In genomic region chr13:55570286-55570973, GRCm38 (mm10) we compare ENCODE assay signal across 8 mouse cellular contexts. TPM values are rescaled to one million over a fixed set of nuclear protein-coding genes. Genes with fewer than 3 reads are reported as not detected.
DNase-seq lines count a peak whose midpoint lies in the region; ATAC-seq and TF ChIP-seq lines count a peak whose summit lies in the region.

No protein-coding gene starts in this region.

- peak overlapping the region; percentile 89 for H3K4me3 ChIP-seq in forebrain, postnatal 0 days (ENCODE audit: low read depth, low read length)
- peak overlapping the region; percentile 72 for H3K4me3 ChIP-seq in hindbrain, postnatal 0 days (ENCODE audit: low read length)

- peak; percentile 32 to 76 for DNase-seq in spleen, postnatal 4 days (ENCODE audit: low spot score in 2 of 2)
- DNase-seq in spleen, postnatal 36 days (ENCODE audit: low spot score in 2 of 2) = no peak
- peak; percentile 47 for DNase-seq in cerebellum, adult 8-10 months
- peak; percentile 49 for DNase-seq in forebrain, postnatal 0 days
- DNase-seq in hindbrain, postnatal 0 days (ENCODE audit: low spot score) = peak; percentile 53
- DNase-seq in liver = peak; percentile 58
- peak; percentile 37 for DNase-seq in naive thymus-derived CD4-positive, alpha-beta T cell, adult 2 months (ENCODE audit: low read depth)
- peak; percentile 70 for DNase-seq in thymus, postnatal 4 days

- peak overlapping the region; percentile 93 for H3K9ac ChIP-seq in forebrain, postnatal 0 days
- H3K9ac ChIP-seq in hindbrain, postnatal 0 days (replicated peaks; ENCODE audit: low read length) = peak overlapping the region; percentile 91

- no peaks in the 10 kb centered on the region for H3K27me3 ChIP-seq in forebrain, postnatal 0 days (ENCODE audit: insufficient read depth, low read length)
- H3K27me3 ChIP-seq in hindbrain, postnatal 0 days (ENCODE audit: insufficient read depth, low read length) = no peaks in the 10 kb centered on the region

- no peaks in the 10 kb centered on the region for H3K9me3 ChIP-seq in forebrain, postnatal 0 days (ENCODE audit: low read length)
- no peaks in the 10 kb centered on the region for H3K9me3 ChIP-seq in hindbrain, postnatal 0 days (ENCODE audit: low read length)

- H3K4me1 ChIP-seq in forebrain, postnatal 0 days (ENCODE audit: insufficient read depth) = peaks cover 12% of the 10 kb centered on the region
- H3K4me1 ChIP-seq in hindbrain, postnatal 0 days (ENCODE audit: insufficient read depth, low read length) = peaks cover 9% of the 10 kb centered on the region

- H3K4me2 ChIP-seq in forebrain, postnatal 0 days (ENCODE audit: low read depth) = peak overlapping the region; percentile 66
- H3K4me2 ChIP-seq in hindbrain, postnatal 0 days (ENCODE audit: low read depth, low read length) = peak overlapping the region; percentile 96

- TF ChIP-seq CTCF in forebrain, postnatal 0 days (IDR thresholded peaks at IDR 0.05; ENCODE audit: low read depth) = no peak
- no peak for TF ChIP-seq CTCF in hindbrain, postnatal 0 days (IDR thresholded peaks at IDR 0.05; ENCODE audit: low read depth)

- peaks cover 2% of the 10 kb centered on the region; the same call in 1 of the 2 replicates for H3K36me3 ChIP-seq in forebrain, postnatal 0 days (ENCODE audit: insufficient read depth)
- H3K36me3 ChIP-seq in hindbrain, postnatal 0 days (ENCODE audit: insufficient read depth, low read length) = no peaks in the 10 kb centered on the region

- ATAC-seq in forebrain, postnatal 0 days = peak; percentile 74
- peak; percentile 71 for ATAC-seq in hindbrain, postnatal 0 days

- H3K27ac ChIP-seq in forebrain, postnatal 0 days (ENCODE audit: low read depth, low read length) = peak overlapping the region; percentile 89
- H3K27ac ChIP-seq in hindbrain, postnatal 0 days = peak overlapping the region; percentile 90

- WGBS in forebrain, postnatal 0 days = 2% methylated on average over 47 of the region's 47 CpGs
- WGBS in hindbrain, postnatal 0 days = under 1% methylated on average over 43 of the region's 47 CpGs

RNA-seq across cellular contexts. Expression of gene Fam193b, which starts 0.5 kb away (rescaled TPM):
- total RNA-seq in forebrain, postnatal 0 days (2014; rRNA removed) = 88.4 and 93.1 TPM in 2 replicates
- polyA plus RNA-seq in forebrain, postnatal 0 days (2015; fragmentation: Nextera tagmentation; extraction: Ambion mirVana) = 41.2 and 41.6 TPM in 2 replicates
- 60.2 and 87.5 TPM in 2 replicates for total RNA-seq in hindbrain, postnatal 0 days (2014; rRNA removed)
- polyA plus RNA-seq in hindbrain, postnatal 0 days (2015; fragmentation: Nextera tagmentation; extraction: Ambion mirVana) = 38.8 and 38.9 TPM in 2 replicates

RNA-seq across cellular contexts. Expression of gene Tmed9, which starts 3.1 kb away (rescaled TPM):
- 52.9 and 56.3 TPM in 2 replicates for total RNA-seq in forebrain, postnatal 0 days (2014; rRNA removed)
- 102 TPM in 2 replicates for polyA plus RNA-seq in forebrain, postnatal 0 days (2015; fragmentation: Nextera tagmentation; extraction: Ambion mirVana)
- total RNA-seq in hindbrain, postnatal 0 days (2014; rRNA removed) = 59.3 and 66.7 TPM in 2 replicates
- polyA plus RNA-seq in hindbrain, postnatal 0 days (2015; fragmentation: Nextera tagmentation; extraction: Ambion mirVana) = 105 and 117 TPM in 2 replicates

RNA-seq across cellular contexts. Expression of gene B4galt7, which starts 29.3 kb away (rescaled TPM):
- total RNA-seq in forebrain, postnatal 0 days (2014; rRNA removed) = 57.6 and 63.1 TPM in 2 replicates
- 36.1 and 43.0 TPM in 2 replicates for polyA plus RNA-seq in forebrain, postnatal 0 days (2015; fragmentation: Nextera tagmentation; extraction: Ambion mirVana)
- total RNA-seq in hindbrain, postnatal 0 days (2014; rRNA removed) = 66.7 and 66.8 TPM in 2 replicates
- polyA plus RNA-seq in hindbrain, postnatal 0 days (2015; fragmentation: Nextera tagmentation; extraction: Ambion mirVana) = 42.9 and 44.0 TPM in 2 replicates

RNA-seq across cellular contexts. Expression of gene Ddx41, which starts 34.0 kb away (rescaled TPM):
- total RNA-seq in forebrain, postnatal 0 days (2014; rRNA removed) = 65.2 and 69.6 TPM in 2 replicates
- 46.1 and 51.7 TPM in 2 replicates for polyA plus RNA-seq in forebrain, postnatal 0 days (2015; fragmentation: Nextera tagmentation; extraction: Ambion mirVana)
- total RNA-seq in hindbrain, postnatal 0 days (2014; rRNA removed) = 48.6 and 53.4 TPM in 2 replicates
- polyA plus RNA-seq in hindbrain, postnatal 0 days (2015; fragmentation: Nextera tagmentation; extraction: Ambion mirVana) = 44.4 and 47.2 TPM in 2 replicates

RNA-seq across cellular contexts. Expression of gene Dok3, which starts 41.3 kb away (rescaled TPM):
- 2.5 and 4.8 TPM in 2 replicates for total RNA-seq in forebrain, postnatal 0 days (2014; rRNA removed)
- 0.82 TPM in 2 replicates for polyA plus RNA-seq in forebrain, postnatal 0 days (2015; fragmentation: Nextera tagmentation; extraction: Ambion mirVana)
- 4.7 and 5.2 TPM in 2 replicates for total RNA-seq in hindbrain, postnatal 0 days (2014; rRNA removed)
- polyA plus RNA-seq in hindbrain, postnatal 0 days (2015; fragmentation: Nextera tagmentation; extraction: Ambion mirVana) = 1.1 and 1.6 TPM in 2 replicates

Comparison
In these comparisons a context has a peak if more than half of its experiments do, and no peak if none do; other contexts are left out.
1. DNase-seq: peak in spleen, postnatal 4 days (2 of 2), cerebellum, adult 8-10 months (single experiment), forebrain, postnatal 0 days (single experiment), hindbrain, postnatal 0 days (single experiment), liver (single experiment), naive thymus-derived CD4-positive, alpha-beta T cell, adult 2 months (single experiment) and thymus, postnatal 4 days (single experiment); none in spleen, postnatal 36 days (0 of 2).